Mouse (Mus musculus) forebrain, embryonic 14.5 days (tissue): ENCODE results near the gene Tedc1. TPM values are rescaled to one million over a fixed set of nuclear protein-coding genes. Genes with fewer than 3 reads are reported as not detected.

Experiments
- ATAC-seq: fragments of 200-750 bp; cut with Nextera tagmentation; 2 replicates; pipeline ENCODE4 v1.8.0; 2017; ENCODE audit warnings: mild to moderate bottlenecking, moderate library complexity
- DNase-seq: peaks from one replicate; pipeline ENCODE4 v3.0.0-alpha.2; 2015; ENCODE audit warnings: low spot score
- H3K27ac ChIP-seq: fragments of 300-500 bp; sonication (generic); 2 replicates; pipeline ENCODE4 v1.5.1; 2014; ENCODE audit warnings: low read depth, mild to moderate bottlenecking, control low read depth, low read length, moderate library complexity
- H3K27me3 ChIP-seq: fragments of 300-500 bp; sonication (generic); replicated peaks from 2 replicates; pipeline ENCODE4 v1.6.1; 2014; ENCODE audit warnings: low read length, control low read depth, mixed read lengths; ENCODE audit not compliant: control insufficient read depth, insufficient read depth
- H3K36me3 ChIP-seq: fragments of 300-500 bp; sonication (generic); 2 replicates; pipeline ENCODE4 v1.6.1; 2014; ENCODE audit warnings: low read length, control low read depth; ENCODE audit not compliant: control insufficient read depth, insufficient read depth
- H3K4me1 ChIP-seq: fragments of 300-500 bp; sonication (generic); 2 replicates; pipeline ENCODE4 v1.6.1; 2014; ENCODE audit warnings: antibody characterized with exemption, low read length, control low read depth; ENCODE audit not compliant: control insufficient read depth, insufficient read depth
- H3K4me2 ChIP-seq: fragments of 300-500 bp; sonication (generic); 2 replicates; pipeline ENCODE4 v1.6.1; 2014; ENCODE audit warnings: mild to moderate bottlenecking, control low read depth, low read length
- H3K4me3 ChIP-seq: fragments of 300-500 bp; sonication (generic); 2 replicates; pipeline ENCODE4 v1.5.1; 2014; ENCODE audit warnings: low read depth, low read length, control low read depth
- H3K9ac ChIP-seq: fragments of 300-500 bp; sonication (generic); 2 replicates; pipeline ENCODE4 v1.6.1; 2014; ENCODE audit warnings: mild to moderate bottlenecking, low read length, control low read depth, moderate library complexity
- H3K9me3 ChIP-seq: fragments of 300-500 bp; sonication (generic); replicated peaks from 2 replicates; pipeline ENCODE4 v1.6.1; 2016; ENCODE audit warnings: low read length, control low read depth, mixed read lengths; ENCODE audit not compliant: control insufficient read depth
- WGBS: fragments of 180-500 bp; shearing (Covaris S2); extraction: QIAGEN DNeasy Blood & Tissue Kit; methylation state at CpG from one replicate; pipeline ENCODE4 v1.1.7; 2014; 5-methylcytosine and 5-hydroxymethylcytosine counted together
- polyA plus RNA-seq: library from polyadenylated mRNA; unstranded; fragments of >200 nt; fragmentation: Nextera tagmentation; extraction: Ambion mirVana; gene quantifications from 2 replicates; pipeline ENCODE4 v1.2.1, GENCODE M21; 2014

Tedc1 gene
- polyA plus RNA-seq, 1 experiment from 2014 or later = 9.5 TPM

GRCm38 (mm10) chr12:113150591-113150990 lies 5.6 kb upstream of the Tedc1 start:
- WGBS = 81% methylated on average over 4 of the region's 4 CpGs
- H3K27me3 ChIP-seq = no peaks in the 10 kb centered on the region; the same call in 1 of the 2 replicates
- peaks cover 3% of the 10 kb centered on the region; the same call in 1 of the 2 replicates for H3K36me3 ChIP-seq

GRCm38 (mm10) chr12:113151046-113151445 lies 5.2 kb upstream of the Tedc1 start:
- Histone ChIP-seq H3K4me3 (no peak overlapping the region), H3K9ac (no peak overlapping the region), H3K36me3 (no peaks in the 10 kb centered on the region), H3K9me3 (no peaks in the 10 kb centered on the region), H3K27me3 (no peaks in the 10 kb centered on the region; the same call in 1 of the 2 replicates), H3K4me1 (peaks cover 24% of the 10 kb centered on the region), H3K27ac (no peak overlapping the region), H3K4me2 (no peak overlapping the region)
- WGBS = 87% methylated on average over 8 of the region's 8 CpGs
- DNase-seq (no peak), ATAC-seq (no peak)

More at GRCm38 (mm10) chr12:113150591-113150990, 5.6 kb upstream of the Tedc1 start:
- ATAC-seq (no peak), DNase-seq (no peak)
- Histone ChIP-seq H3K4me3 (no peak overlapping the region), H3K9ac (no peak overlapping the region), H3K4me1 (peaks cover 24% of the 10 kb centered on the region), H3K27ac (no peak overlapping the region), H3K9me3 (no peaks in the 10 kb centered on the region), H3K4me2 (no peak overlapping the region)

- DNase-seq = peak; percentile 23
- WGBS = 1% methylated on average over 36 of the region's 36 CpGs
Observed at GRCm38 (mm10) chr12:113151661-113152271, 4.5 kb upstream of the Tedc1 start.

GRCm38 (mm10) chr12:113152272-113152661 lies 4.0 kb upstream of the Tedc1 start:
- no peak overlapping the region for H3K27ac ChIP-seq
- peak overlapping the region; percentile 64 for H3K4me2 ChIP-seq
- H3K4me3 ChIP-seq = peak overlapping the region; percentile 36
- ATAC-seq (no peak), DNase-seq (no peak)
- no peaks in the 10 kb centered on the region for H3K9me3 ChIP-seq
- H3K9ac ChIP-seq = peak overlapping the region; percentile 41; the same call in 1 of the 2 replicates
- 29% methylated on average over 19 of the region's 19 CpGs for WGBS
- H3K27me3 ChIP-seq = no peaks in the 10 kb centered on the region; the same call in 1 of the 2 replicates
- peaks cover 26% of the 10 kb centered on the region for H3K4me1 ChIP-seq
- H3K36me3 ChIP-seq = no peaks in the 10 kb centered on the region

More at GRCm38 (mm10) chr12:113151661-113152271, 4.5 kb upstream of the Tedc1 start:
- Histone ChIP-seq H3K27ac (no peak overlapping the region), H3K4me2 (peak overlapping the region; percentile 64), H3K4me3 (peak overlapping the region; percentile 36), H3K36me3 (no peaks in the 10 kb centered on the region), H3K4me1 (peaks cover 21% of the 10 kb centered on the region), H3K9me3 (no peaks in the 10 kb centered on the region), H3K9ac (peak overlapping the region; percentile 41), H3K27me3 (no peaks in the 10 kb centered on the region; the same call in 1 of the 2 replicates)
- ATAC-seq = no peak

- H3K27ac ChIP-seq = no peak overlapping the region
- H3K9ac ChIP-seq = no peak overlapping the region
- no peaks in the 10 kb centered on the region for H3K9me3 ChIP-seq
- DNase-seq (no peak), ATAC-seq (no peak)
- no peaks in the 10 kb centered on the region; the same call in 1 of the 2 replicates for H3K27me3 ChIP-seq
- no peak overlapping the region for H3K4me3 ChIP-seq
- WGBS = 78% methylated on average over 6 of the region's 6 CpGs
- H3K4me2 ChIP-seq = no peak overlapping the region
- peaks cover 26% of the 10 kb centered on the region for H3K4me1 ChIP-seq
- no peaks in the 10 kb centered on the region for H3K36me3 ChIP-seq
Observed at GRCm38 (mm10) chr12:113152991-113153525, 3.2 kb upstream of the Tedc1 start.

- Histone ChIP-seq H3K9me3 (no peaks in the 10 kb centered on the region), H3K4me1 (peaks cover 23% of the 10 kb centered on the region), H3K27ac (no peak overlapping the region), H3K4me3 (no peak overlapping the region), H3K4me2 (no peak overlapping the region), H3K27me3 (no peaks in the 10 kb centered on the region; the same call in 1 of the 2 replicates), H3K9ac (no peak overlapping the region), H3K36me3 (no peaks in the 10 kb centered on the region)
- no peak for DNase-seq
- WGBS = 93% methylated on average over 7 of the region's 7 CpGs
- ATAC-seq = no peak
Observed at GRCm38 (mm10) chr12:113153971-113154370, 2.2 kb upstream of the Tedc1 start.

GRCm38 (mm10) chr12:113154747-113155075 lies 1.5 kb upstream of the Tedc1 start:
- DNase-seq (no peak), ATAC-seq (no peak)
- no peaks in the 10 kb centered on the region for H3K36me3 ChIP-seq
- no peaks in the 10 kb centered on the region; the same call in 1 of the 2 replicates for H3K27me3 ChIP-seq
- no peak overlapping the region for H3K9ac ChIP-seq
- H3K4me1 ChIP-seq = peaks cover 18% of the 10 kb centered on the region
- no peak overlapping the region for H3K27ac ChIP-seq
- H3K4me3 ChIP-seq = no peak overlapping the region
- WGBS = 82% methylated on average over 6 of the region's 6 CpGs
- peak overlapping the region; percentile 74 for H3K4me2 ChIP-seq
- no peaks in the 10 kb centered on the region for H3K9me3 ChIP-seq

GRCm38 (mm10) chr12:113155076-113155771 lies 997 bp upstream of the Tedc1 start:
- Histone ChIP-seq H3K9ac (peak overlapping the region; percentile 62), H3K4me1 (peaks cover 18% of the 10 kb centered on the region), H3K27me3 (no peaks in the 10 kb centered on the region; the same call in 1 of the 2 replicates), H3K27ac (peak overlapping the region; percentile 9; the same call in 1 of the 2 replicates), H3K9me3 (no peaks in the 10 kb centered on the region), H3K4me2 (peak overlapping the region; percentile 74), H3K4me3 (peak overlapping the region; percentile 59), H3K36me3 (no peaks in the 10 kb centered on the region)
- DNase-seq (no peak), ATAC-seq (peak; percentile 1)
- 4% methylated on average over 32 of the region's 32 CpGs for WGBS
